Mouse (Mus musculus) liver, embryonic 14.5 days (tissue): ENCODE measurements around the gene Sprn. TPM values are rescaled to one million over a fixed set of nuclear protein-coding genes. Genes with fewer than 3 reads are reported as not detected.

ENCODE experiments used
- ATAC-seq: fragments of 200-750 bp; cut with Nextera tagmentation; 2 replicates; pipeline ENCODE4 v1.8.0; 2017; ENCODE audit warnings: moderate number of reproducible peaks, mild to moderate bottlenecking, moderate library complexity; ENCODE audit not compliant: insufficient read depth
- DNase-seq, 3 experiments: peaks; one replicate each; pipeline ENCODE4 v3.0.0-alpha.2; 2012 to 2013; ENCODE audit warnings: low read depth in 3 of 3, low spot score in 3 of 3
- H3K27ac ChIP-seq: fragments of 300-500 bp; sonication (generic); 2 replicates; pipeline ENCODE4 v1.5.1; 2014; ENCODE audit warnings: moderate library complexity, mild to moderate bottlenecking, control low read depth, inconsistent platforms
- H3K27me3 ChIP-seq: fragments of 300-500 bp; sonication (generic); 2 replicates; pipeline ENCODE4 v1.6.1; 2014; ENCODE audit warnings: mild to moderate bottlenecking, low read length, moderate library complexity; ENCODE audit not compliant: control insufficient read depth, insufficient read depth
- H3K36me3 ChIP-seq: fragments of 300-500 bp; sonication (generic); replicated peaks from 2 replicates; pipeline ENCODE4 v1.6.1; 2014; ENCODE audit warnings: low read depth; ENCODE audit not compliant: control insufficient read depth, insufficient read depth
- H3K4me1 ChIP-seq, 2 experiments: fragments of 200-500 bp in 1 of 2; fragments of 300-500 bp in 1 of 2; sonication (generic) in 1 of 2; replicated peaks; 2 replicates each; pipeline ENCODE4 v1.6.1; 2012 to 2014; ENCODE audit warnings: antibody characterized with exemption in 1 of 2, inconsistent platforms in 1 of 2, low read length in 1 of 2; ENCODE audit not compliant: control insufficient read depth in 2 of 2, insufficient read depth in 2 of 2
- H3K4me2 ChIP-seq: fragments of 300-500 bp; sonication (generic); 2 replicates; pipeline ENCODE4 v1.6.1; 2014; ENCODE audit warnings: low read depth, mild to moderate bottlenecking, control low read depth, moderate library complexity
- H3K4me3 ChIP-seq, 2 experiments: fragments of 200-500 bp in 1 of 2; fragments of 300-500 bp in 1 of 2; sonication (generic) in 1 of 2; 2 replicates each; pipeline ENCODE4 v1.5.1; 2012 to 2014; ENCODE audit warnings: low read depth in 2 of 2, low read length in 2 of 2, mild to moderate bottlenecking in 2 of 2, control low read depth in 1 of 2, inconsistent platforms in 1 of 2, moderate library complexity in 1 of 2; ENCODE audit not compliant: insufficient read depth in 1 of 2
- H3K9ac ChIP-seq: fragments of 300-500 bp; sonication (generic); replicated peaks from 2 replicates; pipeline ENCODE4 v1.6.1; 2014; ENCODE audit warnings: mild to moderate bottlenecking, control low read depth, moderate library complexity
- H3K9me3 ChIP-seq: fragments of 300-500 bp; sonication (generic); 2 replicates; pipeline ENCODE4 v1.6.1; 2016; ENCODE audit warnings: low read length, mixed read lengths; ENCODE audit not compliant: control insufficient read depth
- CTCF ChIP-seq: IDR thresholded peaks from 2 replicates; pipeline ENCODE4 v1.5.1; 2016; ENCODE audit warnings: antibody characterized with exemption, low read depth, control low read depth
- EP300 ChIP-seq: IDR thresholded peaks from 2 replicates; pipeline ENCODE4 v1.6.1; 2016; ENCODE audit warnings: antibody characterized with exemption, low read depth
- WGBS: fragments of 180-500 bp; shearing (Covaris S2); extraction: QIAGEN DNeasy Blood & Tissue Kit; methylation state at CpG from one replicate; pipeline ENCODE4 v1.1.7; 2014; ENCODE audit not compliant: insufficient replicate concordance; 5-methylcytosine and 5-hydroxymethylcytosine counted together
- polyA plus RNA-seq, 2 experiments: library from polyadenylated mRNA; depleted of rRNA in 1 of 2; stranded (reverse) in 1 of 2; unstranded in 1 of 2; fragments of >200 nt; fragmentation: Nextera tagmentation in 1 of 2; extraction: Ambion mirVana in 1 of 2; gene quantifications; 2 replicates each; pipeline versions ENCODE4 v1.2.1 to v1.2.3; 2012 to 2014

The Sprn gene
- polyA plus RNA-seq, 2 experiments = not detected

DNA sequence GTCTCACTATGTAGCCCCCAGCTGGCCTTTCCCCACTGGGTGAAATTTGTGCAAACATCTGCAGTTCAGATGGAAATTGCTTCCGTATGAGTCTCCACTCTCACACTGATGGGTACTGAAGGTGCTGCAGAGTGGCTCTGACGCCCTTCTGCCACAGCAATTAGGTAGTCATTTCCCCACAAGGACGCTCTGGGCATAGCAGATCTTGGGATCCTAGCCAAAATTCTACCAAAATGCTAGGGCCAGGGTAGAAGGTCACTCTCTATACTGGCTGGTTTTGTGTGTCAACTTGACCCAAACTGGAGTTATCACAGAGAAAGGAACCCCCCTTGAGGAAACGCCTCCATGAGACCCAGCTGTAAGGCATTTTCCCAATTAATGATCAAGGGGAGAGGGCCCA is 50.7 kb downstream of the Sprn start:
- 57% methylated on average over 4 of the region's 4 CpGs for WGBS
- no peak for ATAC-seq
- no peak for DNase-seq

DNA sequence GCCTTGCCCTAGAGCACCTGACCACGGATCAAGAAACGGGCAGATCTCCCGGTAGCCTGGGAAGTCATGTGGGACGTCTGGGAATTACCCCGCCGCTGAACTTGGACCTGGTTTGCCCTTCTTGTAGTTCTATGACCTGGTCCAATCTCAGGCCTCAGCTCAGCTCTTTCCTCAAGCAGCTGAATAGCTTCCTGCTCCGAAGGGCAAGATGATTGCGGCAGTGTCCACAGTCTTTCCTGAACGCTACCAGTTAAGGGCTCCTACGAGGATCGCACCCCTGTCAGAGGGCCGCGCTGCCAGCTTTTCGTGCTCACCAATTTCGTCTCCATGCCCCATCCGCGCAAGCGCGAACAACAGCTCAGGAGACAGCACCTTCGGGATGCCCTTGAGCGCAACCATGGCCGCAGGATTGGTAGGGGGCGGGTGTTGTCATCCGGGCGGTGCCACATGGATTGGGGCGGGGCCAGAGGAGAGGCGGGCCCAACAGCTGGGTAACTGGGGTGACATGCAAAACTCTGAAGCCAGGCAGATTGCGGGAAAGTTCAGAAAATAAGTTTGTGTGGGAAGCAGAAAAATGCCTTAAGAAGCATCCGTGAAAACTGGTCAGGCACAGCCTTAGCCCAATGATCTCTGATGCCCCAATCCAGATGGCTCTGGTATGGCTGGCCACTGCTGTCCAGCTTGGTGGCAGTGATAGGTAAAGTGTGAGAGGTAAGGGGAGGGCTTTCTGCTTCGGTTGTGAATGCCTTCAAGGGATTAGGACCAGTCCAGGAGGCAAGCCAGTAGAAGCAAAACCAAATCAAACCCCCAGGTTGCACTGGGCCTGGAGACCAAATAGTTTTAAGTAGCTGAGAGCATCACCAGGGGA is 52.5 kb downstream of the Sprn start, which contains the start of gene Fuom:
Gene Fuom, minus strand, starts transcription at position 449 of the 868 bp plus-strand sequence.
- no peak within 1 kb of the TSS for H3K27ac ChIP-seq
- 4% methylated on average over 30 of the region's 30 CpGs for WGBS
- H3K9me3 ChIP-seq = no peaks in the 10 kb centered on the region
- no peaks in the 10 kb centered on the region for H3K27me3 ChIP-seq
- peak; percentile 82 for ATAC-seq
- H3K36me3 ChIP-seq = no peaks in the 10 kb centered on the region
- H3K4me1 ChIP-seq = peaks cover 0 to 6% of the 10 kb centered on the region in 2 experiments; a peak in 2 of 4 replicates
- H3K4me3 ChIP-seq = peak within 1 kb of the TSS; percentile 51 to 52
- peak within 1 kb of the TSS; percentile 79 for H3K4me2 ChIP-seq
- peak; percentile 53 to 64 (median 60) for DNase-seq
- TF ChIP-seq EP300 (no peak), CTCF (no peak)
- peak within 1 kb of the TSS; percentile 38 for H3K9ac ChIP-seq

More for the DNA sequence above, 50.7 kb downstream of the Sprn start:
- Histone ChIP-seq H3K4me1 (peaks cover 0 to 6% of the 10 kb centered on the region in 2 experiments; a peak in 2 of 4 replicates), H3K9me3 (no peaks in the 10 kb centered on the region), H3K4me3 (no peak overlapping the region), H3K27ac (no peak overlapping the region), H3K36me3 (no peaks in the 10 kb centered on the region; the same call in 1 of the 2 replicates), H3K27me3 (no peaks in the 10 kb centered on the region), H3K9ac (no peak overlapping the region), H3K4me2 (no peak overlapping the region)
- TF ChIP-seq EP300 (no peak), CTCF (no peak)

- peaks cover 0 to 6% of the 10 kb centered on the region in 2 experiments; a peak in 2 of 4 replicates for H3K4me1 ChIP-seq
- no peak overlapping the region for H3K9ac ChIP-seq
- ATAC-seq (no peak), DNase-seq (no peak)
- peak overlapping the region in 1 of 2 experiments; percentile 51; a peak in 1 of 4 replicates for H3K4me3 ChIP-seq
- H3K27me3 ChIP-seq = no peaks in the 10 kb centered on the region
- no peaks in the 10 kb centered on the region for H3K9me3 ChIP-seq
- peak overlapping the region; percentile 79 for H3K4me2 ChIP-seq
- TF ChIP-seq EP300 (no peak), CTCF (no peak)
- WGBS = 66% methylated on average over 10 of the region's 10 CpGs
- H3K27ac ChIP-seq = no peak overlapping the region
- H3K36me3 ChIP-seq = no peaks in the 10 kb centered on the region
These were observed 53.2 kb downstream of the Sprn start for GRCm38 (mm10) chr7:140101498-140101897.

Other genes starting within 250 kb of the Sprn start
- gene Utf1, start 211.1 kb downstream of the Sprn start, polyA plus RNA-seq (2012; rRNA removed) = not detected in 2 replicates
- gene Utf1, start 211.1 kb downstream of the Sprn start, polyA plus RNA-seq (2014; fragmentation: Nextera tagmentation; extraction: Ambion mirVana) = not detected in 2 replicates
- gene 6430531B16Rik, start 176.1 kb downstream of the Sprn start, polyA plus RNA-seq (2012; rRNA removed) = 0.04 TPM in 1 of 2 replicates, not detected in the other
- gene 6430531B16Rik, start 176.1 kb downstream of the Sprn start, polyA plus RNA-seq (2014; fragmentation: Nextera tagmentation; extraction: Ambion mirVana) = not detected in 2 replicates
- 0.83 and 0.98 TPM in 2 replicates for gene Adam8, start 162.3 kb downstream of the Sprn start, polyA plus RNA-seq (2012; rRNA removed)
- 0.34 and 0.46 TPM in 2 replicates for gene Adam8, start 162.3 kb downstream of the Sprn start, polyA plus RNA-seq (2014; fragmentation: Nextera tagmentation; extraction: Ambion mirVana)
- gene Zfp511, start 118.5 kb downstream of the Sprn start, polyA plus RNA-seq (2012; rRNA removed) = 19.8 and 25.6 TPM in 2 replicates
- gene Zfp511, start 118.5 kb downstream of the Sprn start, polyA plus RNA-seq (2014; fragmentation: Nextera tagmentation; extraction: Ambion mirVana) = 16.9 and 20.0 TPM in 2 replicates
- 17.4 and 19.3 TPM in 2 replicates for gene Tubgcp2, start 118.2 kb downstream of the Sprn start, polyA plus RNA-seq (2012; rRNA removed)
- 21.6 and 25.3 TPM in 2 replicates for gene Tubgcp2, start 118.2 kb downstream of the Sprn start, polyA plus RNA-seq (2014; fragmentation: Nextera tagmentation; extraction: Ambion mirVana)
- not detected in 2 replicates for gene Msx3, start 105.8 kb downstream of the Sprn start, polyA plus RNA-seq (2012; rRNA removed)
- not detected in 2 replicates for gene Msx3, start 105.8 kb downstream of the Sprn start, polyA plus RNA-seq (2014; fragmentation: Nextera tagmentation; extraction: Ambion mirVana)
- gene Caly, start 72.3 kb downstream of the Sprn start, polyA plus RNA-seq (2012; rRNA removed) = 0.19 TPM in 1 of 2 replicates, not detected in the other
- gene Caly, start 72.3 kb downstream of the Sprn start, polyA plus RNA-seq (2014; fragmentation: Nextera tagmentation; extraction: Ambion mirVana) = not detected in 2 replicates
- 0.87 TPM in 1 of 2 replicates, not detected in the other for gene Prap1, start 61.5 kb downstream of the Sprn start, polyA plus RNA-seq (2012; rRNA removed)
- gene Prap1, start 61.5 kb downstream of the Sprn start, polyA plus RNA-seq (2014; fragmentation: Nextera tagmentation; extraction: Ambion mirVana) = not detected in 2 replicates
- gene Fuom, start 52.4 kb downstream of the Sprn start, polyA plus RNA-seq (2012; rRNA removed) = 6.3 and 6.7 TPM in 2 replicates
- gene Fuom, start 52.4 kb downstream of the Sprn start, polyA plus RNA-seq (2014; fragmentation: Nextera tagmentation; extraction: Ambion mirVana) = 7.7 and 9.2 TPM in 2 replicates
- gene Paox, start 39.1 kb downstream of the Sprn start, polyA plus RNA-seq (2012; rRNA removed) = 4.2 and 5.4 TPM in 2 replicates
- gene Paox, start 39.1 kb downstream of the Sprn start, polyA plus RNA-seq (2014; fragmentation: Nextera tagmentation; extraction: Ambion mirVana) = 10.4 and 10.5 TPM in 2 replicates
- 36.5 and 45.7 TPM in 2 replicates for gene Echs1, start 38.4 kb downstream of the Sprn start, polyA plus RNA-seq (2012; rRNA removed)
- gene Echs1, start 38.4 kb downstream of the Sprn start, polyA plus RNA-seq (2014; fragmentation: Nextera tagmentation; extraction: Ambion mirVana) = 97.2 and 99.0 TPM in 2 replicates
- 10.1 and 14.6 TPM in 2 replicates for gene Mtg1, start 17.3 kb downstream of the Sprn start, polyA plus RNA-seq (2012; rRNA removed)
- 17.3 and 18.5 TPM in 2 replicates for gene Mtg1, start 17.3 kb downstream of the Sprn start, polyA plus RNA-seq (2014; fragmentation: Nextera tagmentation; extraction: Ambion mirVana)
- not detected in 2 replicates for gene Olfr522, start 9.9 kb upstream of the Sprn start, polyA plus RNA-seq (2012; rRNA removed)
- not detected in 2 replicates for gene Olfr522, start 9.9 kb upstream of the Sprn start, polyA plus RNA-seq (2014; fragmentation: Nextera tagmentation; extraction: Ambion mirVana)
- not detected in 2 replicates for gene Olfr523, start 18.3 kb upstream of the Sprn start, polyA plus RNA-seq (2012; rRNA removed)
- not detected in 2 replicates for gene Olfr523, start 18.3 kb upstream of the Sprn start, polyA plus RNA-seq (2014; fragmentation: Nextera tagmentation; extraction: Ambion mirVana)
- gene Olfr524, start 51.1 kb upstream of the Sprn start, polyA plus RNA-seq (2012; rRNA removed) = not detected in 2 replicates
- not detected in 2 replicates for gene Olfr524, start 51.1 kb upstream of the Sprn start, polyA plus RNA-seq (2014; fragmentation: Nextera tagmentation; extraction: Ambion mirVana)
- gene Cd163l1, start 63.4 kb upstream of the Sprn start, polyA plus RNA-seq (2012; rRNA removed) = 0.03 and 0.07 TPM in 2 replicates
- gene Cd163l1, start 63.4 kb upstream of the Sprn start, polyA plus RNA-seq (2014; fragmentation: Nextera tagmentation; extraction: Ambion mirVana) = not detected in 2 replicates
- gene 5830411N06Rik, start 92.4 kb upstream of the Sprn start, polyA plus RNA-seq (2012; rRNA removed) = not detected in 2 replicates
- not detected in 2 replicates for gene 5830411N06Rik, start 92.4 kb upstream of the Sprn start, polyA plus RNA-seq (2014; fragmentation: Nextera tagmentation; extraction: Ambion mirVana)
- not detected in 2 replicates for gene Olfr525, start 166.0 kb upstream of the Sprn start, polyA plus RNA-seq (2012; rRNA removed)
- not detected in 2 replicates for gene Olfr525, start 166.0 kb upstream of the Sprn start, polyA plus RNA-seq (2014; fragmentation: Nextera tagmentation; extraction: Ambion mirVana)
- not detected in 2 replicates for gene Olfr527, start 179.1 kb upstream of the Sprn start, polyA plus RNA-seq (2012; rRNA removed)
- gene Olfr527, start 179.1 kb upstream of the Sprn start, polyA plus RNA-seq (2014; fragmentation: Nextera tagmentation; extraction: Ambion mirVana) = not detected in 2 replicates
- gene Olfr60, start 206.8 kb upstream of the Sprn start, polyA plus RNA-seq (2012; rRNA removed) = not detected in 2 replicates
- not detected in 2 replicates for gene Olfr60, start 206.8 kb upstream of the Sprn start, polyA plus RNA-seq (2014; fragmentation: Nextera tagmentation; extraction: Ambion mirVana)
- gene Olfr530, start 221.5 kb upstream of the Sprn start, polyA plus RNA-seq (2012; rRNA removed) = not detected in 2 replicates
- not detected in 2 replicates for gene Olfr530, start 221.5 kb upstream of the Sprn start, polyA plus RNA-seq (2014; fragmentation: Nextera tagmentation; extraction: Ambion mirVana)
- not detected in 2 replicates for gene Olfr531, start 248.0 kb upstream of the Sprn start, polyA plus RNA-seq (2012; rRNA removed)
- not detected in 2 replicates for gene Olfr531, start 248.0 kb upstream of the Sprn start, polyA plus RNA-seq (2014; fragmentation: Nextera tagmentation; extraction: Ambion mirVana)